Mouse (Mus musculus) cerebellum, adult 2 months (tissue): ENCODE results near the gene Serpina9.

Experiments used
- CTCF ChIP-seq: fragments of 200-500 bp; IDR thresholded peaks from 2 replicates; pipeline ENCODE4 v1.5.1; 2011; ENCODE audit warnings: low read depth, mild to moderate bottlenecking, control low read depth, low read length, moderate library complexity, borderline replicate concordance; ENCODE audit not compliant: insufficient read depth
- POLR2A ChIP-seq: fragments of 200-500 bp; IDR thresholded peaks from 2 replicates; pipeline ENCODE4 v1.6.1; 2011; ENCODE audit warnings: low read length, control low read depth, borderline replicate concordance; ENCODE audit not compliant: insufficient read depth

DNA sequence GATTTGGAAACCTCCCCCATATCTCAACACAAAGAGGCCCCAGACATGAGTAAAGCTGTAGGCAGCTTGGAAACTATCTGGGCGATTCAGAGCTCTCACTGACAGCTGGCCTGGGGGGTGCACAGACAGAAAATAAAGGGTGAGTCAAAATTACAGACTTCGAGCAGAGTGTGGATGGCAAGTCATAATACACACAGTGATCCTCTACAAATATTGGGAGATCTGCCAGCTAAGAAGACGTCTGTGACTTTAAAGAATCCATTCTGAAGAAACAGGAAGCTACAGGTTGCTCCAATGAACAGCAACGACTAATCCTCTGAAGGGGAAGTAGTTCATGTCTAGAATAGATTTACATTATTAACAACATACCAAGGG, 10.3 kb downstream of the Serpina9 start:
- no peak for TF ChIP-seq POLR2A
- no peak for TF ChIP-seq CTCF
